In the genomic region with DNA sequence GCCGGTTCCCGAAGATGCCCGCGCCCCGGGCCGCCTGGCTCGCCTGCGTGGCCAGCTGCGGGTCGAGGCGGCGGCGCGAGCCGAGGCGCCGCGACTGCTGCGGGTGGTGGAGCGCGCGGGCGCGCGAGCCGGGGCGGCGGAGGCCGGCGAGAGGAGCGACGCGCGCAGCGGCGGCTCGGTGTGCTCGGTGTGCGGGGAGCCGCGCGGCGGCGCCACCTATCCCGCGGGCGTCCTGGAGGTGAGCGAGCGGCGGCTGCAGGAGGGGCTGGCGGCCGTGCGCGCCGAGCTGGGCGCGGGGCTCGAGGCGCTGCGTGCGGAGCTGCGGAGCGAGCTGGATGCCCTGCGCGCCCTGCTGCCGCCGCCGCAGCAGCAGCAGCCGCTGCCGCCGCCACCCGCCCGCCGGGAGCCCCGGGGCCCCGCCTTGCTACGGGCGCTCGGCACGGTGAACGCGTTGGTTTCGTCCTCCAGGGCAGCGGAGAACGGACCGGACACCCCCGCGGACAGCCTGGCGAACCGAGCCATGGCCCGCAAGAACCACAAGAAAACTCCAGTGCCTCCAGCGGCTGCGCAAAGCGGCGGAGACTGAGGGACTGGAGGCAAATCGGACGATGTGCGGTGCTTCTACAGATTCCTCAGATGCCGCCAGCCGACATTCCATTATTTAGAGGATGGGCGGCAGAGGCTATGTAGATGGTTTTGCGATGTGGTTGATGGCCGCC, we compare ENCODE assay signal across 8 mouse cellular contexts. TPM values are rescaled to one million over a fixed set of nuclear protein-coding genes. Genes with fewer than 3 reads are reported as not detected.
A peak's percentile ranks its signal among the peaks of the same experiment; 100 is the strongest.
DNase-seq lines count a peak whose midpoint lies in the region; ATAC-seq and TF ChIP-seq lines count a peak whose summit lies in the region.

No protein-coding gene starts in this region.

- TF ChIP-seq CTCF in liver, postnatal 0 days (IDR thresholded peaks at IDR 0.05; ENCODE audit: low read depth): no peak
- TF ChIP-seq CTCF in small intestine, adult 2 months (IDR thresholded peaks at IDR 0.05; ENCODE audit: extremely low read depth, insufficient read length, insufficient replicate concordance, low read depth, low read length): no peak

- H3K9ac ChIP-seq in hindbrain, embryonic 14.5 days: peak overlapping the region; percentile 85
- H3K9ac ChIP-seq in liver, postnatal 0 days (replicated peaks): no peak overlapping the region

- peak overlapping the region; percentile 78 for H3K27ac ChIP-seq in heart, embryonic 10.5 days
- peak overlapping the region; percentile 95 for H3K27ac ChIP-seq in hindbrain, embryonic 14.5 days
- H3K27ac ChIP-seq in liver, postnatal 0 days (ENCODE audit: low read depth): no peak overlapping the region
- no peak overlapping the region for H3K27ac ChIP-seq in small intestine, adult 2 months (ENCODE audit: insufficient read depth, low read depth, low read length)

- DNase-seq in heart, embryonic 10.5 days (ENCODE audit: low spot score): no peak
- DNase-seq in heart, adult 18-20 months: no peak
- peak; percentile 56 for DNase-seq in ES-CJ7 (ENCODE audit: low read depth, low spot score)
- peak; percentile 67 for DNase-seq in embryo, embryonic 10 days (ENCODE audit: low spot score)
- peak; percentile 65 for DNase-seq in hindbrain, embryonic 14.5 days (ENCODE audit: low spot score)
- no peak for DNase-seq in liver, postnatal 0 days
- DNase-seq in spleen, adult 18-20 months: no peak

- no peak for TF ChIP-seq EP300 in liver, postnatal 0 days (IDR thresholded peaks at IDR 0.05; ENCODE audit: low read depth)

- peaks cover 98% of the 10 kb centered on the region for H3K27me3 ChIP-seq in heart, embryonic 10.5 days (ENCODE audit: insufficient read depth, poor library complexity, severe bottlenecking)
- H3K27me3 ChIP-seq in hindbrain, embryonic 14.5 days (ENCODE audit: control insufficient read depth, insufficient read depth, low read length): peaks cover 32% of the 10 kb centered on the region
- peaks cover 65% of the 10 kb centered on the region for H3K27me3 ChIP-seq in liver, postnatal 0 days (ENCODE audit: insufficient read depth, low read length)
- H3K27me3 ChIP-seq in small intestine, adult 2 months (ENCODE audit: control insufficient read depth, insufficient read depth, low read length): peaks cover 36% of the 10 kb centered on the region

- H3K4me1 ChIP-seq in heart, embryonic 10.5 days: peaks cover 19% of the 10 kb centered on the region
- H3K4me1 ChIP-seq in hindbrain, embryonic 14.5 days (replicated peaks; ENCODE audit: control insufficient read depth, insufficient read depth, low read length): peaks cover 9% of the 10 kb centered on the region; the same call in 1 of the 2 replicates
- peaks cover 6% of the 10 kb centered on the region; the same call in 1 of the 2 replicates for H3K4me1 ChIP-seq in liver, postnatal 0 days (ENCODE audit: insufficient read depth)
- peaks cover 2% of the 10 kb centered on the region; the same call in 1 of the 2 replicates for H3K4me1 ChIP-seq in small intestine, adult 2 months (ENCODE audit: control insufficient read depth, insufficient read depth, insufficient read length, low read length)

- H3K4me3 ChIP-seq in heart, embryonic 10.5 days: peak overlapping the region; percentile 78
- peak overlapping the region; percentile 63 for H3K4me3 ChIP-seq in hindbrain, embryonic 14.5 days (replicated peaks; ENCODE audit: low read length)
- H3K4me3 ChIP-seq in liver, postnatal 0 days (ENCODE audit: low read depth, low read length): peak overlapping the region; percentile 47
- peak overlapping the region; percentile 41 for H3K4me3 ChIP-seq in small intestine, adult 2 months (ENCODE audit: low read depth, low read length)

- H3K36me3 ChIP-seq in heart, embryonic 10.5 days: no peaks in the 10 kb centered on the region
- H3K36me3 ChIP-seq in hindbrain, embryonic 14.5 days (replicated peaks; ENCODE audit: control insufficient read depth, insufficient read depth): 0 out of 2 replicates have a peak, but pooled peaks cover 9% of the 10 kb centered on the region
- H3K36me3 ChIP-seq in liver, postnatal 0 days (replicated peaks; ENCODE audit: insufficient read depth, low read length): no peaks in the 10 kb centered on the region
- no peaks in the 10 kb centered on the region for H3K36me3 ChIP-seq in small intestine, adult 2 months (ENCODE audit: control insufficient read depth, insufficient read depth, low read length)

- H3K4me2 ChIP-seq in hindbrain, embryonic 14.5 days (replicated peaks): peak overlapping the region; percentile 97
- peak overlapping the region; percentile 73 for H3K4me2 ChIP-seq in liver, postnatal 0 days (ENCODE audit: low read depth, low read length)

- TF ChIP-seq POLR2A in small intestine, adult 2 months (IDR thresholded peaks at IDR 0.05; ENCODE audit: low read depth, low read length): no peak

- no peaks in the 10 kb centered on the region for H3K9me3 ChIP-seq in heart, embryonic 10.5 days
- H3K9me3 ChIP-seq in hindbrain, embryonic 14.5 days (ENCODE audit: control insufficient read depth, low read length): no peaks in the 10 kb centered on the region
- H3K9me3 ChIP-seq in liver, postnatal 0 days (ENCODE audit: low read length): no peaks in the 10 kb centered on the region

- WGBS in heart, embryonic 10.5 days: under 1% methylated on average over 103 of the region's 103 CpGs
- WGBS in hindbrain, embryonic 14.5 days: under 1% methylated on average over 94 of the region's 103 CpGs
- WGBS in liver, postnatal 0 days (ENCODE audit: insufficient replicate concordance): 2% methylated on average over 81 of the region's 103 CpGs
- under 1% methylated on average over 93 of the region's 103 CpGs for WGBS in small intestine, adult 2 months

- ATAC-seq in hindbrain, embryonic 14.5 days (ENCODE audit: low FRiP score): peak; percentile 79
- ATAC-seq in liver, postnatal 0 days: no peak

RNA-seq across cellular contexts. Expression of a gene that starts 0.9 kb away (rescaled TPM):
- not detected in 2 replicates for polyA plus RNA-seq in heart, embryonic 10.5 days (2016; fragmentation: Nextera tagmentation; extraction: Ambion mirVana)
- total RNA-seq in heart, adult 18-20 months (2021): not detected
- polyA plus RNA-seq in hindbrain, embryonic 14.5 days (2014; fragmentation: Nextera tagmentation; extraction: Ambion mirVana): 6.0 and 6.1 TPM in 2 replicates
- not detected in 2 replicates for polyA plus RNA-seq in liver, postnatal 0 days (2015; fragmentation: Nextera tagmentation; extraction: Ambion mirVana)
- polyA plus RNA-seq in small intestine, adult 2 months (2012; rRNA removed): not detected in 2 replicates

RNA-seq across cellular contexts. Expression of a gene that starts 4.3 kb away (rescaled TPM):
- 2.0 and 2.3 TPM in 2 replicates for polyA plus RNA-seq in heart, embryonic 10.5 days (2016; fragmentation: Nextera tagmentation; extraction: Ambion mirVana)
- 1 to 10 TPM; 1.7 to 2.1 TPM for total RNA-seq in heart, adult 18-20 months (2021)
- polyA plus RNA-seq in hindbrain, embryonic 14.5 days (2014; fragmentation: Nextera tagmentation; extraction: Ambion mirVana): 2.5 and 3.4 TPM in 2 replicates
- polyA plus RNA-seq in liver, postnatal 0 days (2015; fragmentation: Nextera tagmentation; extraction: Ambion mirVana): 0.26 and 0.52 TPM in 2 replicates
- polyA plus RNA-seq in small intestine, adult 2 months (2012; rRNA removed): 4.1 and 13.0 TPM in 2 replicates

RNA-seq across cellular contexts. Expression of a gene that starts 36.8 kb away (rescaled TPM):
- 7.0 and 12.9 TPM in 2 replicates for polyA plus RNA-seq in heart, embryonic 10.5 days (2016; fragmentation: Nextera tagmentation; extraction: Ambion mirVana)
- total RNA-seq in heart, adult 18-20 months (2021): 1 to 10 TPM; 4.8 TPM
- 2.9 and 3.4 TPM in 2 replicates for polyA plus RNA-seq in hindbrain, embryonic 14.5 days (2014; fragmentation: Nextera tagmentation; extraction: Ambion mirVana)
- polyA plus RNA-seq in liver, postnatal 0 days (2015; fragmentation: Nextera tagmentation; extraction: Ambion mirVana): 0.97 and 1.6 TPM in 2 replicates
- polyA plus RNA-seq in small intestine, adult 2 months (2012; rRNA removed): 27.7 and 33.2 TPM in 2 replicates

RNA-seq across cellular contexts. Expression of a gene that starts 57.6 kb away (rescaled TPM):
- 0.22 and 0.25 TPM in 2 replicates for polyA plus RNA-seq in heart, embryonic 10.5 days (2016; fragmentation: Nextera tagmentation; extraction: Ambion mirVana)
- total RNA-seq in heart, adult 18-20 months (2021): under 1 TPM; 0.27 to 0.33 TPM
- 0.29 and 0.48 TPM in 2 replicates for polyA plus RNA-seq in hindbrain, embryonic 14.5 days (2014; fragmentation: Nextera tagmentation; extraction: Ambion mirVana)
- not detected in 2 replicates for polyA plus RNA-seq in liver, postnatal 0 days (2015; fragmentation: Nextera tagmentation; extraction: Ambion mirVana)
- polyA plus RNA-seq in small intestine, adult 2 months (2012; rRNA removed): 0.85 and 1.9 TPM in 2 replicates

Comparison
In these comparisons a context has a peak if more than half of its experiments do, and no peak if none do; other contexts are left out.
1. DNase-seq: peak in ES-CJ7 (single experiment), embryo, embryonic 10 days (single experiment) and hindbrain, embryonic 14.5 days (single experiment); none in heart, embryonic 10.5 days (single experiment), heart, adult 18-20 months (0 of 2), liver, postnatal 0 days (single experiment) and spleen, adult 18-20 months (0 of 2).
2. H3K27ac ChIP-seq: peak in heart, embryonic 10.5 days (single experiment) and hindbrain, embryonic 14.5 days (single experiment); none in liver, postnatal 0 days (single experiment) and small intestine, adult 2 months (single experiment).
3. Peak in every context shown above with its lines, with median percentiles within 50 percentile points of each other: H3K4me3 ChIP-seq.